Mouse (Mus musculus) stomach, postnatal 0 days (tissue): ENCODE results near the gene Nudt2.

ENCODE experiments used
- CTCF ChIP-seq: IDR thresholded peaks from 2 replicates; pipeline ENCODE4 v1.5.1; 2016; ENCODE audit warnings: antibody characterized with exemption, low read depth, mild to moderate bottlenecking, moderate library complexity
- EP300 ChIP-seq: optimal IDR thresholded peaks from 2 replicates; pipeline ENCODE3; 2016; ENCODE audit warnings: antibody characterized with exemption

GRCm38 (mm10) chr4:41492951-41493350 lies 28.0 kb downstream of the Nudt2 start:
- no peak for TF ChIP-seq CTCF
- no peak for TF ChIP-seq EP300
